Mouse (Mus musculus): Measurements from ENCODE around the gene Vmn2r111.
"Not testable (repeated sequence)": the region's sequence is repeated elsewhere in the genome, so short reads cannot be mapped to it uniquely, and the experiment has no call there.

Vmn2r111 gene

GRCm38 (mm10) chr17:22573382-22573781 is at the start of gene Vmn2r111:
Gene Vmn2r111, minus strand, starts transcription at chr17:22573482.
- DNase-seq (ENCODE audit: extremely low spot score, low read depth, low spot score): not testable (repeated sequence)

- DNase-seq (ENCODE audit: extremely low spot score, low read depth, low spot score): not testable (repeated sequence)
Observed at GRCm38 (mm10) chr17:22600651-22601050, 27.4 kb upstream of the Vmn2r111 start, which contains the start of gene Vmn2r112. Gene Vmn2r112, plus strand, starts transcription at chr17:22600951.

DNA sequence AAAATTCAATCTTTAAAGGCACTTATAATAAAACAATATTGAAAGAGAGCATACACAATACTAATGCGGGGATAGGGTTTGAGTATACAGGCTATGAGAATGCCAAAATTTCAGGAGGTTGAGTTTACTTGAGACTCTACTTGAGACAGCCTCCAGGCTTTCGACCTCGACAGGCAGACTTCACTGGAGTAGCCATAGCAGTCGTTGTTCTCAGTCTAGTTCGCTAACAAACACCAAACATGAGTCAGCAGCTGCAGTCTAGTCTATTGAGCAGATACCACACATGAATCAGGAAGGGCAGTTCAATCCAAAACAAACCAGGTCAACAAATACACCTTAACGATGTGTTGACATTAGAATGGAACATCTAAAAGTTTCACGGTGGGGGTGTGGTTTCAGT is 52.8 kb downstream of the Vmn2r111 start:
- not testable (repeated sequence) for DNase-seq (ENCODE audit: extremely low spot score, low read depth, low spot score)

GRCm38 (mm10) chr17:22520037-22520436 is 53.2 kb downstream of the Vmn2r111 start:
- DNase-seq (ENCODE audit: extremely low spot score, low read depth, low spot score): not testable (repeated sequence)

DNA sequence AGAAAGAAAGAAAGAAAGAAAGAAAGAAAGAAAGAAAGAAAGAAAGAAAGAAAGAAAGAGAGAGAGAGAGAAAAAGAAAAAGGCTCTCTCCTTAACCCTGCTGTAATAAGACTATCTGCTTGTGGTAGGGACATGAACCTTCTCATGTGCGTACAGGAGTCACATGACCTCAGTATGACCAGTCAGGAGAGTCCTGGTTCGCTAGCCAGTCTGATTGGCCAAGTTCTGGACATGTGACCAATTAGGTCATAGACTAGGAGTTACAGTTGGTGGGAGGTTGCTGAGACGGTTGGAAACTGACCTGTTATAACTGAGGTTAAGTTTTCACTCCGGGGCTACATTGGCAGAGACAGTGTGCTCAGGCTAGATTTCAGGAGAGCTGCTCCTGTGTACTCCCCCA is 76.2 kb downstream of the Vmn2r111 start:
- DNase-seq (ENCODE audit: extremely low spot score, low read depth, low spot score): no peak
